Mouse (Mus musculus) heart, postnatal 0 days (tissue): Measurements from ENCODE around the gene Rabgap1l.

Experiments
- CTCF ChIP-seq: IDR thresholded peaks from 2 replicates; pipeline ENCODE4 v1.5.1; 2016; ENCODE audit warnings: antibody characterized with exemption, control low read depth, low read depth
- EP300 ChIP-seq: IDR thresholded peaks from 2 replicates; pipeline ENCODE4 v1.6.1; 2016; ENCODE audit warnings: antibody characterized with exemption, low read depth

DNA sequence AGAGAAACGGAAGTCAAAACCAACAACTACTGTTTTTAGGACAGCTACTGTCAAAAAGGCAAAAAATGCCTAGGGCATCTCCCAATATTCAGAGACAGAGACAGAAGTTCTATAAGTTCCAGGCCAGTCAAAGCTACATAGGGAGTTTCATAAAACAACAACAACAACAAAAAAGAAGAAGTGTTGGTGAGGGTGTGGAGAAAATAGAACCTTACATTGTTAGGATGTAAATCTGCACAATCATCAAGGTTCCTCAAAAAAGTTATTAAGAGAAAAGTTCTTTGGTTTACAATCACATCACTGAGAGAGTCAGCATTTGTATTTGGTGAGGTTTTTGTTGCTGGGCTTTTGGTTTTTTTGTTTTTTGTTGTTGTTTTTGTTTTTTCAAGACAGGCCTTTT is 472.3 kb downstream of the Rabgap1l start:
- TF ChIP-seq EP300 (no peak), CTCF (no peak)
